Mouse (Mus musculus) brain, embryonic 18.5 days (tissue): ENCODE measurements at regions not wholly inside any gene's neighbourhood (a gene's known extent, or its start where the extent isn't known, plus 50 kb on each side); places are given as distances from the start of the nearest gene placed in this dataset.

Source experiments
- DNase-seq: peaks from one replicate; pipeline ENCODE4 v3.0.0-alpha.2; 2012; ENCODE audit warnings: low read depth, low spot score

DNA sequence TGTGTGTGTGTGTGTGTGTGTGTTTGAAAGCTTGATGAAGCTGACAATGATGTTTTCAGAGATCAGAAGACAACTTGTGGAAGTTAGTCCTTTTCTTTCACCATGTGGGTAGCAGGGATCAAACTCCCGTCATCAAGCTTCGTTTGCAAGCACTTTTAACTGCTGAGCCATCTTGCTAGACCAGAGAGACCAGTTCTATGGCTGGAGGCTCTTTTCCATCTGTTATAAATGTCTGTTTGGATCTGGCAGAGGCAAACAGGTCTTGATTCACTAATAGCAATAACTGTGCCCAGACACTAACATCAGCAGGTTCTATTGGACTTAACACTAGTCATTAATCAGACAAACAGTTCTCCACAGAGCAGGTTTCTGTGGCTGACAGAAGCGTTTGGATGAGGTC, 150.1 kb upstream of the Stmnd1 start:
- no peak for DNase-seq

DNA sequence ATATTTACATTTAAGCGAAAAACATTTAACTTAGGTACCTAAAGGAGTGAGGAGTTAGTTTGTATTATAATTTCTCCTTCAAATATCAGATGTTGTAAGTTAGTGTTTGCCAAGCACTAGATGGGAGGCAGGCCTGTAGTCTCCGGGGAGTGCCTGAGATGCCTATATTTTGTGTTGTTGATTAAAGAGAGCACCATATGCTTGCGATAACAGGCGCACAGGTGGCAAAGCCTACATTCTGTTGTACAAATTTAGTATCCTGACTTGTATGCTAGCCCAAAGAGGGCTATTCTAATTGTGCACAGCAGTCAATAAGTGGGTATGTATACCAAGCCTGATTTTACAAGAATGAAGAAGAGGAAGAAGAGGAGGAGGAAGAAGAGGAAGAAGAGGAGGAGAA, 151.8 kb upstream of the Atxn1 start:
- DNase-seq: no peak

DNA sequence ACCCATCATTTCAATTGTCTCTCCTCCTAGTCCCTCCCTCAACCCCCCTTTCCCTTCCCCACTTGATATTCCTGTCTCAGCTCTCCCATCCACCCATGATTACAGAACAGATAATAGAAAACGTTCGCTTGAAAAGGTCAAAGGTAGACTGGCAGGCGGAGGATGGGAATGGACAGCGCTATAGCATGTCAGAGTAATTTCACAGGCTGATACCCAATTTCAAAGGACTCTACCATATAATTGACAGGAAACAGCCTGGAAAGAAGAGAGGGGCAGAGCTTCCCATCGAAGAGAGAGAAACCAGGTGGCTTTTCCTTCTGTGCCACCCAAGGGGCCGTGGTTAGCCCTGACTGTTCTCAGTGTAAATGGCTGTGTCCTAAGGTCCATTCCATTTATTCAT, 140.2 kb upstream of the Atxn1 start:
- DNase-seq: no peak

DNA sequence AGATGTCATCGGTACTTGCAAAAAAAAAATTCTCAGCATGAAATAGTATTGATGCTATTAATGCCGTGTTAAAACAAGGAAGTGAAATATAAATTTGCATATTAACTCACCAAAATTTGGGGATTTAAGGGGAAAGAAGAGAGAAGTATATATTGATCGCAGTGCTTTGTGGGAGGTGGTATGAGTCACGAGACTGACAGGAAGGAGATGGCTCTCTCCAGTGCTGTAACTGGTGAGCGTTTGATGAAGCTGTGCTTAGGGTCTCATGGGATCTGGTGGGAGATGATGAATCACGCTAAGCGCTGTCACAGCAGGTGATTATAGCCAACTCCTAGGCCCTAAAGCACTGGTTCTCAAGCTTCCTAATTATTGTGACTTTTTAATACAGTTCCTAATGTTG, 133.8 kb upstream of the Atxn1 start:
- DNase-seq: no peak

DNA sequence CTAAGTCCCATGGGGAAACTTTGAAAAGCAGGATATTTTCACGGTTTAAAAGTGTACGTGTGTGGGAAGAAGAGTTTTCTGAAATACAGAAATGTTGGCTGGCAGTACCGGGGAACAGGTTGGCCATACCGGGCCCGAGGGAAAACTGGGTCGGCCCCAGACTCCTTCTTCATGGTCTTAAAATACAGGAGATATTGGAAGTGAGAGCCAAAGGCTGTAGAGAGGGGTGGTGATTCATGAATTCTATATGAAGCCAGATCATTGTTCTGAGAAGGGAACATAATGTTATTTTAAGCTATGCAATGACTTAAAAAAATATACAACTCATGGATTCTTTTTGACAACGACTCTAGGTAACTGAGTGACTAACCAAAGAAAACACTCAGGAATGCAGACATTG, 133.3 kb upstream of the Atxn1 start:
- no peak for DNase-seq

DNA sequence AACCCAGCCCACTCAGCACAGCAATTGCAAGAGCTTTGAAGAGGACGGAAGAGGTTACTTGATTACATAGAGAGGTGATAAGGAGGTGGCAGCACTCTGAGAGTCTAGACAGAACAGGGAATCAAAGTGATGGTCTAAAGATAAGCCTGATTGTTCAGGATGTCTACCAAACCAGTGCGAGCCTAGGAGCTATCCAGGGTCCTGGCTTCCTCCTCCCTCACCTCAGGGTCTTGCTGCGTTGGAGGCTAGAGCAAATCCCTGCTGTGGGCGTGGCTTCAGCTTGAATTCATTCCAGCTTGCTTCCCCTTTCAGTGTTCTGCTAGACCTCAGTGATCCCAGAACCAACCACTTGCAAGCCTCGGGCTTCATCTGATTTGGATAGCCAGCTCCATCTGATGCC, 132.2 kb upstream of the Atxn1 start:
- DNase-seq: no peak

DNA sequence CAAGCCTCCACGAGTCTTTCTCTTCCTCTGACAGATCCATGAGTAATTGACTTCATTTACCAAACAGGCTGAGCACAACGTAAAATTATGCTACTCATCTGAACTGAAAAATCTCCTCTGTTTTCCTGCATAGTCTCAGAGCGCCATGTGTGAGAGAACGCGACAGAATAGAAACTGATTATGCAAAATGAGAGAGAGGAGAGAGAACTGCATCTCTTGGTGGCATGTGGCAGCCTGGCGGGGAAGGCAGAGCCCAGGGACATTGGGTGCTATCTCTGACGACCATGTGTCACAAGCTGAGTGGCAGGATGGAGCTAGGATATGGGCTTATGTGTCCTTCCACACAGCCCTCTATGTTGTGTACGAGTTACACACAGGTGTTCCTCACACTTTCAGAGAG, 131.6 kb upstream of the Atxn1 start:
- DNase-seq: no peak

DNA sequence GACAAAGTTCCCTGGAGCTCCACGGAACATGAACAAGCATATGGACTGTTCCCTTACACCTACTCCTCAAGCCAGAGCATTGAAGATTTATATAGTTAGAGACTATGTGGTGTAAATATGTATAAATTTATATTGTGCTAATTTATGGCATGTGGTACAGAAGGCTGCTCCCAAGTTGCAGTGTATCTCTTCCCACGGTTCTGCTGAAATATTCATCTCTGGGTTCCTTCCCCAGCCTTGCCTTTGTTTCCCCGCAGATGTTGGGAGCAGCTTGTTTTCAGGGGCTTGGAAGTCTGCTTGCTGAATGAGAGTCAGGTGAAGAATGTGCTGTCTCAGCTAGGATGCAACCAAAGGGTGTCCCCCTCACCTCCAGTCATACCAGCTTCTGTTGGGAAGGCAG, 128.0 kb upstream of the Atxn1 start:
- DNase-seq: no peak

DNA sequence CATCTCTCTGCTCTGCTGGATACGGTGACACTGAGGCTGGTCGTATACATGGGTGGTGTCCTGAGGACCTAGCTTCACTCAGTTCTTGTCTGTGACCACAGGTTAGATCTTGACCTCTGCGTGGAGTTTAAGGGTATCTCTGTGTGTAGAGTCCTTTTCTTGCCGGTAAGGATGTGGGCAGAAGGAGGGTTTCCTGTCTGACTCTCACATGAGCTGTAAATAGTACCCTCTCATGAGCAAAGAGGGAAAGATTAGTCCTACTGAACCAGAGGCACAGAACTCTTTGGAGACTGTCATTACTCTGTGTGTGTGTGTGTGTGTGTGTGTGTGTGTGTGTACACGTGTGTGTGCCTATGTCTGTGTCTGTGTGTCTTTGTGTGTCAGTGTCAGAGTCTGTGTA, 126.3 kb upstream of the Atxn1 start:
- no peak for DNase-seq

DNA sequence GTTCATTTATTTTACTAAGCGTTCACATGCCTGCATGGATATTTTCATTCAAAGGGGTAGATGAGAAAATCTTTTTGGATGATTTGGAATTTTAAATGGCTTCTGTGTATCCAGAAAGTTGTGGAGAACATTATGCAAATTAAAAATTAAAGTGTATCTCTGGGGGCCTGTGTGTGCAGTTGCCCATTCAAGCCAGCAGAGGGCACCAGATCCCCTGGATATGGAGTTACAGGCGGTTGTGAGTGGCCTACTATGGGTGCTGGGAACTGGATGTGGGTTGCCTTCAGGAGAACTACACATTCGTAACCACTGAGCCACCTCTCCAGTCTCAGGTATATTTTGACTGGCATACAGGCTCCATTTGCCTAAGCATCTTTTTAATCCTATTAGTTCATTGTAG, 123.4 kb upstream of the Atxn1 start:
- DNase-seq: no peak

DNA sequence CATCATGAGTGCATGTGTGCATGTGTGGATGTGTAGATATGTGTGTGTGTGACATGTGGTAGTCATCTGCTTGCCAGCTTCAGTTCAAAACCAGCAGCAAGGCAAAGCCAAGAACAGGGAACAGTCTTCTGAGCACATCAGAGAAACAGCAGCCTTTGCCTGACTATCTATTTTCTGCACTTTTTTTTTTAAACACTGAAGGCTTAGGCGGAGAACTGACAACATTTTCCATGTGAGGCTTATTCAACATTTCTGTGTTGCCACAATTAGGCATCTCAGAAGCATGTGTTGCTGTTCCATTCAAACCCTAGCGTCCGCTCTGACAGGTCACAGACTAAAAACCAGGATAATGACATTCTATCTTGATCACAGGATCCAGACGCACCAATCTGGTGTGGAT, 122.9 kb upstream of the Atxn1 start:
- no peak for DNase-seq

DNA sequence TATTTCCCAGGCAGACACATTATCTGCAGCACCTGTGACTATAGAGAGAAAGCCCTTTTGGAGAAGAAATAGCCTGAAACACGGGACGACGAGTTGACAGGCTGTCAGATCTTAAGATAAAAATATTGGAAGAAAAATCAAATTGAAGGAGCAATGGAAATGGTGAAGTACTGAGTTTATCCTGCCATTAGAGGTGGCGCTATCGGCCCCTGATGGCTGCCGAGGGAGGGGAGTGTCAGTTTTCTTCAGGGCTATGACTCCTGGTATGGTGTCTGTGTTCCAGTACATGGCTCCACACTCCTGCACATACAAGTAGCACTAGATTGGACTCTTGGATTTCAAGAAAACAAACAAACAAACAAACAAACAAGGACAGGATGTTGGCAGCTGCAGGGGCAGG, 112.1 kb upstream of the Atxn1 start:
- DNase-seq: no peak

DNA sequence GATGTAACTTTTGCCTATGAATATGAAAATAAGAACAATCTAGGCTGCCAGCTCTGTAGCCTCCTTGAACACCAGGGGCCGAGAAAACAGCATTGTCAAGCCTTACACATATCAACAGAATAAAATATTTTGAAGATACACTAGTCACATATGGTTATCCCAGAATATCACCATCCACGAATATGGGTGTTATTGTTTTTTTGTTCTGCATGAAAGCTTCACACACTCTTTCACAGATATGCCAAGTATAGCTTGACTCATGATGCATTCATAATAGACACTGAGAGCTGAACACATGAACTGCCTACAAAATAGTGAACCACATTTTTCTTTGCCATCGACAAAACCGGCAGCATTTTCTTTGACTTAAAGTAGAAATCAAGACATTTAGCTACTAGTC, 106.9 kb upstream of the Atxn1 start:
- no peak for DNase-seq

DNA sequence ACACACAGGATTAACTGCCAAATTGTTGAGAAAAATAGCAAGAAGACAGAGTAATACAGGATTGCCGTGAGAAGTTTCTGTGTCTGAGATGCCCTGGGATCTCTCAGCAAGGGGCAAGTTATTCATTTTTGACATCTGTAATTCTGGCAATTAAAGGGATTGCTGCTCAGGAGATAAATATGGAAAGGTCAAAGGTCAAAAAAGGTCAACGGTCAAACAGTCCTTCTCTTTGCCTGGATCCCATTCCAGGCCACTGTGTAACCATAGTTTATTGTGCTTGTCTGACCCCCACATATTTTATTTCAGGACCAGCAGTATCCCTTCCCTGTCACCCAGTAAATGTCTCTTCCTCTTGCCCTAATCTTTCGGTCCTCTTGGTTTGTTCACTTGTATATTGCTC, 104.8 kb upstream of the Atxn1 start:
- DNase-seq: no peak

DNA sequence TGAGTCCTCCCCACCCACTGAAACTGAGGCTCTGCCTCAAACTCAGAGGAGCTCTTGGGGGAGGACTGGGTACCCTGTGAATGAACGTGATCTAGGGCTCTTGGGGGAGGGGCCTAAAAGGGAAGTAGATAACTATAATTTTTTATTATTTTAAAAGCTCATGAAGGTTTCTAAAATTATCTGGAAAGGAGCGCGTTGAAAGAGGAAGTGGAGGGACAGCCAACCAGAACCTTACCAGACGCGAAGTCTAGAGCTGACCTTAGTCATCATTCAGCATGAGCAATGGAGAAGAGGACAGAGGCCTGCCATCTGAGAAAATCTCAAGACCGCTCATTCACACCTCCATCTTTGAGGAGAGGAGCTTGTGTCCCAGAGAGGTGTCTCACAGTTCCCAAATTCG, 98.0 kb upstream of the Atxn1 start:
- DNase-seq: no peak

DNA sequence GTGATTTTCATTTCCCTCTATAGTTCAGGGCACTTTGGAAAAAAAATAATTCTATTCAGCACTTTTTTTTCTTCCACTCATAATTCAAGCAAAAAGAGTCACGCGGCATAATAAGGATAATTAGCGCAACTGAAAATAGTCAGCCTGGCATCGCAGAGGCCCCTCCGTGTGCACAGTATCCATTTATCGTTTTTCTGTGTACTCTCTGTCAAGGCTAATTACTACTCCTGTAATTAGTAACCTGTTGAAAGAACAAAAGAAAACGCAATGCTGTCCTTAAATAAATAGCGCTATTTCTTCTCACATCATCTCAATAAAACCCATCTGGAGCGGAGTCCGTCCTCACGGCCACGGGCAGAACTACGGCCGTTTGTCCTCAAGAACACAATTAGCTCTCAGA, 95.1 kb upstream of the Atxn1 start:
- no peak for DNase-seq

DNA sequence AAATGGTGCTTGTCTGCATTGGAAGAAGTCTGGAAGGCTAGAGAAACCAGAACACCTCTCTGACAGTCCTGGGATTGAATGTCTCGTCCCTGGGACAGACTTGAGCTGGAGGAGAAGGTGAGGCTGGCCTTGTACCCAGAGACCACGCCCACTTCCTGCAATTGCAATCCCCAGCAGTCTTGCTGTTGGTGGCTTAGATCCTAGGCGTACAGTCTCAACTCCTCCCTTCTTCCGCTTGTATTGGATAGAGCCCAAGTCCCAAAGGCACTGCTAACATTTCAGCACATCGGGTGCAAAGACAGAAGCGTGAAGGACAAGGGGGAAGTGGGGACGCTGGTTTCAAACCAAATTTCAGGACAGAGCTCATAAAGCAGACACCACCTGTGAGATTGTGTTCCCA, 94.1 kb upstream of the Atxn1 start:
- DNase-seq: no peak

DNA sequence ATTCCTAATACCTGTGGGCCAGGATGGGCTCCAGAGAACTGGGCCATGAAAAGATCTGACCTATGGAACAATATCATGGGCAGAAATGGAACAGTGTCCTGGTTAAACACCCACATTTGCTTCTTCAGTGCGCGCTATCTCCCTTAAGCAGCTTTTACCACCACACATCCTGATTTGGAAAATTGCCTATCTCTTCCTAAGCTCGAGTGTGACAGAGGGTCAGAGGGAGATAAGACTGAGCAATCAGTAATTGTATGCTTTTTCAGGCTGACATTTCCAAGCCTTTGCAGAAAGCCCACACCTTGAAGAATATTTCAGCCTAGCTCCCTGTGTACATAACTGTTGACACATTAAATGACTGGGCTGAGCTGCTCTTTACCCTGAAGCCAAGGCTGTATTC, 93.5 kb upstream of the Atxn1 start:
- DNase-seq: no peak

DNA sequence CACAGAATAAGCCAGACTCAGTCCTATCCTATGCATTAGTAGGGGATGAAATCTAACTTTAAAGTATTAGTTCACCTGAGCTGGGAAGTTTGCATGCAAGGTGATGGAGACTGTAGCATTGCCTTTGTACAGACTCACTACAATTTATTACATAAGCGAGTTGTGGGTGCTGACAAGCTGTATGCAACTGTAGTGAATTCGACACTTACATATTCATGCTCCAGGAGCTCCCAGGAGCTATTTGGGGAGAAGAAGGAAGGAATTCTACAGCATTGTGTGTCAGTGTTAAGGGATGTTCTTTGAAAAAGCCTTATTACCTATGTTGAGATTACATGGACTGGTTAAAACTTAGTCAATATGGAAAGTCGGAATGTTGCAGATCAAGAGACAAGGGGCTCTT, 90.6 kb upstream of the Atxn1 start:
- DNase-seq: no peak

DNA sequence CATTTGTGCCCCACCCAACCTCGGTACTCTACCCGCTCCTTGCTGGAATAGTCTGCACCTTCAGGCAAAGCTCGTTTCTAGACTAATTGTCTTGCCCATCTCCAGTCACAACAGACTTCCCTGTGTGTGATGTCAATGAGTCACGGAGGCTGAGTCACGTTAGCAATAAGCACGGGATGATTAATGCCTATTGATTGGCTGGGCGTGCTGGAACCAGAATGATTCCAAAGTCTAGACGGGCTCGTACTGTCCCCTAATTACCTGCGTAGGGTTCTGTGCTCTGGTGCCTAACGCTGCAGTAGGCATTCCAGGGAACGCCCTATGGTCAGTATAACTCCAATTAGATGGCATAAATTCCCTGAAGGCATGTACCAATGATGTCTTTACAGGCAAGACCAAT, 78.8 kb upstream of the Atxn1 start:
- DNase-seq: no peak

DNA sequence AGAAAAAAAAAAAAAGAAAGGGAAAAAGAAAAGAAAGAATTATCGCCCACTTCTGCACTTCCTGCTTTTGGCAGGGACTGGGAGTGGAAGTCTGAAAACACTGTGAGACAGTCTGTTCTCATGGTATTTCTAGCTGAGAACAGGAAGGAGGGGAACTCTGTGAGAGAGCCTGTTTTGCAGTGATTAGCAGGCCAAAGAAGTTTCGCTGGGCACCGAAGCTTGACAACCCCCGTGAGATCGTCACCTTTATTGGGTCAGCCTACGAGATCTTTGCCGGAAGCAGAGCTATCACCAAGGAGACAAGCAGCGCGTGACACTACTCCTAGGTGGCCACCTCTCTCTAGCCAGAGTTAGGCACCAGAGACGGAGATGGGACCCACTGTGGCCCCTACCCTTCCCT, 78.2 kb upstream of the Atxn1 start:
- no peak for DNase-seq

DNA sequence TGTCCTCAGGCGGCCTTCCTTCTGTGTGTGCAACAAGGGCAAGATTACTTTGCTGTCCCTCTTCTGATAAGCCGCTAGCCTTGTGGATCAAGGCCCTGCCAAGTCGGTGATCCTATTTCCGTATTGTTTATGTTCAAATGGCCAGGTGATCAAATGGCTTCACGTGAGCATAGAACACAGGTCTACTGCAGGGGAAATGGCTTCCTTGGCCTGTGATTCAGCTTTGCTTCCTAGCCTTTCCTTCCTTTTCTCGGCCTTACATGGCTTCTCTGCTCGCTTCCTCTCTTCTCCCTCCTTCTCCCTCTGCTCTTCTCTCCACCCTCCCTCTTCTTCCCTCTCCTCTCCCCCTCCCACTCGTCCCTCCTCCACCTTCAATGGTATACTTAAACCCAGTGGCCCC, 77.4 kb upstream of the Atxn1 start:
- no peak for DNase-seq

DNA sequence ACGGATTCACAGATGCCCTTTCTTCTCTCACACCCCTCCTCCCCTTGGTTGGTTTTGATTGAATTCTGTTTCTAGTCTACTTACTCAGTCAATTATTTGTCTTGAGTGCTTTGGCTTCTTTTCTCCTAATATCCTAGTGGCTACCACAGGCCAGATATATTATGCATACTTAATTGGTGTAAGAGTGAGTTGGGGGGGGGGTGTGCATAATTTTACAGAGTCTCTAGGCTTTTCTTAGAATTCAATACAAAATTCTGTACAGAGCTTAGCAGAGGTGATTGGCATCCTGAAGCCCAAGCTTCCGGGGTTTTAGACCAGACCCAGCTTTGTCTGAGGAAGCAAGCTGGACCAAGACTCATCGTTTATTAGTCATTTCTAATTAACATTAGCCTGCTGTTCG, 76.7 kb upstream of the Atxn1 start:
- no peak for DNase-seq

DNA sequence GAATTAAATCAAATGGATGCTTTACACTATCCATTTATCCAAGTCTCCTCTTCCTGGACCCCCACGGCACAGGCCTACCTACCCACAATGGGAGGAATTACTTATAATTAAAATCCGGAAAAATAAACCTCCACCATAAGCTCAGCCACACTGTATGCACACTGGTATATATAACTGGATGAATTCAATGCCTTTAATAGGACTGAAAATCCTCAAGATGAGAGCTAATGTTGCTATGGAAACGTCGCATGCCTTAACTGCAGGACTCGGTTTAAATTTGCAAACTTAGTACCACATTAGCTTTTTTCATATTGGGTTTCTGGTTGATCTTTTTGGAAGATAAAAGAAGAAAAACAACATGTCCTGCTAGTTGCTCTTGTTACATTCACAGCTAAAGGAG, 75.3 kb upstream of the Atxn1 start:
- no peak for DNase-seq
